Mouse (Mus musculus) midbrain, embryonic 10.5 days (tissue): ENCODE data around the gene Unc13d. TPM values are rescaled to one million over a fixed set of nuclear protein-coding genes. Genes with fewer than 3 reads are reported as not detected.
"Not testable (repeated sequence)": the region's sequence is repeated elsewhere in the genome, so short reads cannot be mapped to it uniquely, and the experiment has no call there.

Experiments
- DNase-seq: peaks from one replicate; pipeline ENCODE4 v3.0.0-alpha.2; 2017; ENCODE audit warnings: low spot score
- H3K27ac ChIP-seq: fragments of 300-500 bp; sonication (generic); replicated peaks from 2 replicates; pipeline ENCODE4 v1.5.1; 2016; ENCODE audit warnings: mild to moderate bottlenecking
- H3K27me3 ChIP-seq: fragments of 300-500 bp; sonication (generic); 2 replicates; pipeline ENCODE4 v1.6.1; 2016; ENCODE audit warnings: low read depth, mild to moderate bottlenecking; ENCODE audit not compliant: poor library complexity, severe bottlenecking
- H3K36me3 ChIP-seq: fragments of 300-500 bp; sonication (generic); 2 replicates; pipeline ENCODE4 v1.6.1; 2016; ENCODE audit warnings: mild to moderate bottlenecking, moderate library complexity
- H3K4me1 ChIP-seq: fragments of 300-500 bp; sonication (generic); 2 replicates; pipeline ENCODE4 v1.6.1; 2016
- H3K4me3 ChIP-seq: fragments of 300-500 bp; sonication (generic); 2 replicates; pipeline ENCODE4 v1.5.1; 2016; ENCODE audit warnings: mild to moderate bottlenecking, moderate library complexity
- H3K9me3 ChIP-seq: fragments of 300-500 bp; sonication (generic); replicated peaks from 2 replicates; pipeline ENCODE4 v1.6.1; 2016; ENCODE audit warnings: mild to moderate bottlenecking
- WGBS: fragments of 180-500 bp; shearing (Covaris S2); methylation state at CpG from one replicate; pipeline ENCODE4 v1.1.7; 2016; 5-methylcytosine and 5-hydroxymethylcytosine counted together
- polyA plus RNA-seq: library from polyadenylated mRNA; unstranded; fragments of >200 nt; fragmentation: Nextera tagmentation; extraction: Ambion mirVana; gene quantifications from 2 replicates; pipeline ENCODE4 v1.2.1, GENCODE M21; 2016

Unc13d gene
- 2.5 and 3.1 TPM in 2 replicates for polyA plus RNA-seq

GRCm38 (mm10) chr11:116077446-116078204 is at the start of gene Unc13d:
Gene Unc13d, minus strand, starts transcription at chr11:116077961.
- DNase-seq: no peak
- H3K4me1 ChIP-seq: peaks cover 65% of the 10 kb centered on the region
- H3K27me3 ChIP-seq: no peaks in the 10 kb centered on the region; the same call in 1 of the 2 replicates
- H3K36me3 ChIP-seq: peaks cover 40% of the 10 kb centered on the region
- H3K27ac ChIP-seq: peak within 1 kb of the TSS; percentile 88
- 68% methylated on average over 22 of the region's 22 CpGs for WGBS
- no peaks in the 10 kb centered on the region for H3K9me3 ChIP-seq
- H3K4me3 ChIP-seq: peak within 1 kb of the TSS; percentile 49

GRCm38 (mm10) chr11:116126261-116126660 is 48.5 kb upstream of the Unc13d start:
- DNase-seq: no peak
- peaks cover 40% of the 10 kb centered on the region for H3K4me1 ChIP-seq
- H3K9me3 ChIP-seq: no peaks in the 10 kb centered on the region
- no peak overlapping the region for H3K27ac ChIP-seq
- H3K27me3 ChIP-seq: peaks cover 19% of the 10 kb centered on the region
- no peak overlapping the region for H3K4me3 ChIP-seq
- WGBS: 92% methylated on average over 15 of the region's 15 CpGs
- H3K36me3 ChIP-seq: peaks cover 13% of the 10 kb centered on the region

- not testable (repeated sequence) for DNase-seq, H3K27ac ChIP-seq, H3K27me3 ChIP-seq, H3K9me3 ChIP-seq, H3K4me3 ChIP-seq
- WGBS: 95% methylated on average over 8 of the region's 8 CpGs
- Histone ChIP-seq H3K36me3 (peaks cover 13% of the 10 kb centered on the region), H3K4me1 (peaks cover 17% of the 10 kb centered on the region)
Measured at GRCm38 (mm10) chr11:116121731-116122245, 44.0 kb upstream of the Unc13d start.

- Histone ChIP-seq H3K9me3 (no peaks in the 10 kb centered on the region), H3K4me3 (no peak overlapping the region), H3K4me1 (peaks cover 13% of the 10 kb centered on the region), H3K36me3 (no peaks in the 10 kb centered on the region), H3K27ac (no peak overlapping the region), H3K27me3 (no peaks in the 10 kb centered on the region)
- no peak for DNase-seq
Measured at GRCm38 (mm10) chr11:116117819-116118218, 40.1 kb upstream of the Unc13d start.

- DNase-seq: no peak
- peaks cover 13% of the 10 kb centered on the region for H3K4me1 ChIP-seq
- H3K27me3 ChIP-seq: peaks cover 4% of the 10 kb centered on the region
- H3K36me3 ChIP-seq: no peaks in the 10 kb centered on the region
- H3K9me3 ChIP-seq: no peaks in the 10 kb centered on the region
- no peak overlapping the region for H3K4me3 ChIP-seq
- no peak overlapping the region for H3K27ac ChIP-seq
- WGBS: 79% methylated on average over 12 of the region's 12 CpGs
Measured at GRCm38 (mm10) chr11:116117241-116117640, 39.5 kb upstream of the Unc13d start.

GRCm38 (mm10) chr11:116111611-116112203 is 33.9 kb upstream of the Unc13d start:
- H3K27me3 ChIP-seq: peaks cover 59% of the 10 kb centered on the region
- 82% methylated on average over 19 of the region's 19 CpGs for WGBS

GRCm38 (mm10) chr11:116111067-116111466 is 33.3 kb upstream of the Unc13d start:
- WGBS: 75% methylated on average over 4 of the region's 4 CpGs
- no peak overlapping the region for H3K27ac ChIP-seq
- no peak overlapping the region for H3K4me3 ChIP-seq
- no peaks in the 10 kb centered on the region for H3K36me3 ChIP-seq
- H3K4me1 ChIP-seq: peaks cover 43% of the 10 kb centered on the region
- H3K27me3 ChIP-seq: peaks cover 66% of the 10 kb centered on the region
- no peaks in the 10 kb centered on the region for H3K9me3 ChIP-seq
- DNase-seq: no peak

More at GRCm38 (mm10) chr11:116111611-116112203, 33.9 kb upstream of the Unc13d start:
- DNase-seq: no peak
- Histone ChIP-seq H3K27ac (no peak overlapping the region), H3K9me3 (no peaks in the 10 kb centered on the region), H3K4me3 (no peak overlapping the region), H3K4me1 (peaks cover 36% of the 10 kb centered on the region), H3K36me3 (no peaks in the 10 kb centered on the region)

GRCm38 (mm10) chr11:116110540-116110939 is 32.8 kb upstream of the Unc13d start:
- Histone ChIP-seq H3K9me3 (no peaks in the 10 kb centered on the region), H3K27ac (no peak overlapping the region), H3K4me3 (peak overlapping the region; percentile 46), H3K27me3 (peaks cover 71% of the 10 kb centered on the region), H3K4me1 (peaks cover 47% of the 10 kb centered on the region), H3K36me3 (no peaks in the 10 kb centered on the region)
- WGBS: 31% methylated on average over 10 of the region's 10 CpGs
- DNase-seq: no peak

GRCm38 (mm10) chr11:116110131-116110530 is 32.4 kb upstream of the Unc13d start:
- peak overlapping the region; percentile 46 for H3K4me3 ChIP-seq
- no peaks in the 10 kb centered on the region for H3K9me3 ChIP-seq
- peak overlapping the region; percentile 52; the same call in 1 of the 2 replicates for H3K27ac ChIP-seq
- peaks cover 47% of the 10 kb centered on the region for H3K4me1 ChIP-seq
- no peak for DNase-seq
- peaks cover 75% of the 10 kb centered on the region for H3K27me3 ChIP-seq
- 1% methylated on average over 35 of the region's 35 CpGs for WGBS
- no peaks in the 10 kb centered on the region for H3K36me3 ChIP-seq

- Histone ChIP-seq H3K36me3 (no peaks in the 10 kb centered on the region), H3K4me1 (peaks cover 49% of the 10 kb centered on the region), H3K27ac (peak overlapping the region; percentile 52), H3K27me3 (peaks cover 81% of the 10 kb centered on the region), H3K9me3 (no peaks in the 10 kb centered on the region), H3K4me3 (peak overlapping the region; percentile 46)
- no peak for DNase-seq
- WGBS: 3% methylated on average over 70 of the region's 70 CpGs
Measured at GRCm38 (mm10) chr11:116109441-116110081, 31.8 kb upstream of the Unc13d start.

GRCm38 (mm10) chr11:116108464-116109137 is 30.8 kb upstream of the Unc13d start:
- H3K4me3 ChIP-seq: peak overlapping the region; percentile 46
- H3K36me3 ChIP-seq: no peaks in the 10 kb centered on the region
- WGBS: 4% methylated on average over 23 of the region's 23 CpGs
- H3K4me1 ChIP-seq: peaks cover 58% of the 10 kb centered on the region
- peaks cover 91% of the 10 kb centered on the region for H3K27me3 ChIP-seq
- no peak overlapping the region for H3K27ac ChIP-seq
- no peaks in the 10 kb centered on the region for H3K9me3 ChIP-seq
- no peak for DNase-seq

- no peaks in the 10 kb centered on the region for H3K9me3 ChIP-seq
- peaks cover 65% of the 10 kb centered on the region for H3K4me1 ChIP-seq
- peak overlapping the region; percentile 40 for H3K4me3 ChIP-seq
- WGBS: 8% methylated on average over 19 of the region's 19 CpGs
- no peaks in the 10 kb centered on the region for H3K36me3 ChIP-seq
- peak overlapping the region; percentile 9; the same call in 1 of the 2 replicates for H3K27ac ChIP-seq
- peaks cover 95% of the 10 kb centered on the region for H3K27me3 ChIP-seq
- no peak for DNase-seq
Measured at GRCm38 (mm10) chr11:116107777-116108285, 30.1 kb upstream of the Unc13d start.
